Mouse (Mus musculus) E14TG2a.4 (cell line): Measurements from ENCODE around the gene Alg2.

Source experiments
- CTCF ChIP-seq: conservative IDR thresholded peaks from 2 replicates; pipeline ENCODE4 v1.5.1; 2014; ENCODE audit warnings: low read length
- NANOG ChIP-seq: IDR thresholded peaks from 2 replicates; pipeline ENCODE4 v1.6.1; 2014; ENCODE audit warnings: borderline replicate concordance, low read length, mixed read lengths
- POU5F1 ChIP-seq: IDR thresholded peaks from 2 replicates; pipeline ENCODE4 v1.6.1; 2014; ENCODE audit warnings: low read length, borderline replicate concordance

- TF ChIP-seq CTCF (no peak), POU5F1 (no peak), NANOG (no peak)
Observed at GRCm38 (mm10) chr4:47467196-47467595, 6.9 kb downstream of the Alg2 start.
